26 mouse cellular contexts compared by ENCODE assay signal in genomic region chr1:169080686-169081085, GRCm38 (mm10).
DNase-seq lines count a peak whose midpoint lies in the region; ATAC-seq lines count a peak whose summit lies in the region.
"Had no signal": no experiment of that assay in that cellular context is flagged by ENCODE, and none has a peak within 500 bp of the region (broad histone marks: within the 10 kb centered on the region; RNA-seq: fewer than 3 reads in every experiment).

No protein-coding gene starts in this region.

- no peaks in the 10 kb centered on the region for H3K36me3 ChIP-seq in midbrain, embryonic 11.5 days (ENCODE audit: control insufficient read depth, insufficient read depth, low read length)
- no peaks in the 10 kb centered on the region for H3K36me3 ChIP-seq in midbrain, embryonic 14.5 days (ENCODE audit: control insufficient read depth, insufficient read depth, low read length)
- H3K36me3 ChIP-seq: embryonic facial prominence, embryonic 10.5 days; embryonic facial prominence, embryonic 12.5 days; forebrain, embryonic 15.5 days; G1E had no signal

- WGBS in midbrain, embryonic 11.5 days, result 89% methylated on average over 1 of the region's 1 CpGs
- 87% methylated on average over 1 of the region's 1 CpGs for WGBS in midbrain, embryonic 14.5 days

- no peak overlapping the region for H3K4me3 ChIP-seq in midbrain, embryonic 11.5 days (ENCODE audit: low read depth, low read length)
- no peak overlapping the region for H3K4me3 ChIP-seq in midbrain, embryonic 14.5 days (replicated peaks; ENCODE audit: low read depth, low read length)
- H3K4me3 ChIP-seq: embryonic facial prominence, embryonic 10.5 days; embryonic facial prominence, embryonic 12.5 days; forebrain, embryonic 13.5 days; forebrain, embryonic 15.5 days had no signal

- H3K27ac ChIP-seq in midbrain, embryonic 11.5 days (ENCODE audit: low read depth, low read length), result no peak overlapping the region
- H3K27ac ChIP-seq in midbrain, embryonic 14.5 days (replicated peaks; ENCODE audit: low read depth, low read length), result no peak overlapping the region
- H3K27ac ChIP-seq: embryonic facial prominence, embryonic 10.5 days; embryonic facial prominence, embryonic 12.5 days; forebrain, embryonic 13.5 days; forebrain, embryonic 15.5 days had no signal

- H3K27me3 ChIP-seq in midbrain, embryonic 11.5 days (ENCODE audit: control insufficient read depth, insufficient read depth, low read length), result no peaks in the 10 kb centered on the region
- H3K27me3 ChIP-seq in midbrain, embryonic 14.5 days (ENCODE audit: control insufficient read depth, insufficient read depth, low read length), result no peaks in the 10 kb centered on the region
- H3K27me3 ChIP-seq: CH12.LX; embryonic facial prominence, embryonic 12.5 days; forebrain, embryonic 13.5 days; forebrain, embryonic 15.5 days; Patski had no signal

- no peak overlapping the region for H3K9ac ChIP-seq in midbrain, embryonic 11.5 days (ENCODE audit: low read length)
- no peak overlapping the region for H3K9ac ChIP-seq in midbrain, embryonic 14.5 days (replicated peaks; ENCODE audit: low read length)
- H3K9ac ChIP-seq: embryonic facial prominence, embryonic 12.5 days; forebrain, embryonic 13.5 days; forebrain, embryonic 15.5 days; forebrain, postnatal 0 days had no signal

- no peaks in the 10 kb centered on the region for H3K9me3 ChIP-seq in midbrain, embryonic 11.5 days (ENCODE audit: control insufficient read depth, low read length)
- no peaks in the 10 kb centered on the region for H3K9me3 ChIP-seq in midbrain, embryonic 14.5 days (ENCODE audit: control insufficient read depth, low read length)
- H3K9me3 ChIP-seq: embryonic facial prominence, embryonic 10.5 days; embryonic facial prominence, embryonic 12.5 days; forebrain, embryonic 13.5 days; forebrain, embryonic 15.5 days had no signal

- H3K4me1 ChIP-seq in midbrain, embryonic 11.5 days (ENCODE audit: control insufficient read depth, insufficient read depth, low read length), result no peaks in the 10 kb centered on the region
- H3K4me1 ChIP-seq in midbrain, embryonic 14.5 days (ENCODE audit: control insufficient read depth, insufficient read depth, low read length), result no peaks in the 10 kb centered on the region
- H3K4me1 ChIP-seq: embryonic facial prominence, embryonic 12.5 days; forebrain, embryonic 15.5 days had no signal

- H3K4me2 ChIP-seq in midbrain, embryonic 11.5 days, result no peak overlapping the region
- no peak overlapping the region for H3K4me2 ChIP-seq in midbrain, embryonic 14.5 days (ENCODE audit: low read length)
- H3K4me2 ChIP-seq: embryonic facial prominence, embryonic 12.5 days; forebrain, embryonic 13.5 days; forebrain, embryonic 15.5 days had no signal

- no peak for ATAC-seq in cerebellum, adult (ENCODE audit: insufficient number of reproducible peaks, low FRiP score, low TSS enrichment)
- no peak for ATAC-seq in midbrain, embryonic 11.5 days (ENCODE audit: low FRiP score)
- no peak for ATAC-seq in midbrain, embryonic 14.5 days (ENCODE audit: low FRiP score, low TSS enrichment)
- ATAC-seq: activated CD4-positive, CD25-positive, alpha-beta regulatory T cell, adult 4 months; CD4-positive, CD25-positive, alpha-beta regulatory T cell, adult 4 months; forebrain, embryonic 13.5 days; forebrain, embryonic 15.5 days; forebrain, postnatal 0 days; Patski had no signal

- DNase-seq in cerebellum, postnatal 10 days, result peak; percentile 47 to 55
- DNase-seq in layer of hippocampus, adult 11-12 months (ENCODE audit: low spot score), result peak; percentile 18
- no peak for DNase-seq in layer of hippocampus, postnatal 36 days
- DNase-seq in layer of hippocampus, adult 9-11 months, result peak; percentile 14
- DNase-seq in layer of hippocampus, adult 8-10 months (ENCODE audit: low spot score in 2 of 2), result no peak
- peak; percentile 19 for DNase-seq in midbrain, embryonic 11.5 days (ENCODE audit: low spot score, missing footprints)
- DNase-seq in midbrain, embryonic 14.5 days, result no peak
- DNase-seq: adrenal gland, adult 8-10 months; adrenal gland, postnatal 14 days; adrenal gland, postnatal 36 days; B cell, adult 2 months; cerebellum, adult 11 months; cerebellum, adult 18-20 months; cerebellum, adult 8-10 months; cerebellum, postnatal 25 days; forebrain, postnatal 0 days had no signal

Comparison
In these comparisons a context has a peak if more than half of its experiments do, and no peak if none do; other contexts are left out.
1. DNase-seq: peak in cerebellum, postnatal 10 days (2 of 2), layer of hippocampus, adult 11-12 months (single experiment), layer of hippocampus, adult 9-11 months (single experiment) and midbrain, embryonic 11.5 days (single experiment); none in layer of hippocampus, postnatal 36 days (0 of 2), layer of hippocampus, adult 8-10 months (0 of 2) and midbrain, embryonic 14.5 days (single experiment).